Mouse (Mus musculus) small intestine, adult 2 months (tissue): Measurements from ENCODE around the gene Bcl7c. TPM values are rescaled to one million over a fixed set of nuclear protein-coding genes. Genes with fewer than 3 reads are reported as not detected.
A peak's percentile ranks its signal among the peaks of the same experiment; 100 is the strongest.

Experiments
- H3K27ac ChIP-seq: fragments of 200-500 bp; 2 replicates; pipeline ENCODE4 v1.5.1; 2012; ENCODE audit warnings: low read depth, low read length, control low read depth, inconsistent platforms; ENCODE audit not compliant: insufficient read depth
- H3K27me3 ChIP-seq: fragments of 200-500 bp; 2 replicates; pipeline ENCODE4 v1.6.1; 2012; ENCODE audit warnings: mild to moderate bottlenecking, moderate library complexity, low read length, inconsistent platforms; ENCODE audit not compliant: control insufficient read depth, insufficient read depth
- H3K36me3 ChIP-seq: fragments of 200-500 bp; 2 replicates; pipeline ENCODE4 v1.6.1; 2012; ENCODE audit warnings: mild to moderate bottlenecking, low read length, control low read depth, inconsistent platforms; ENCODE audit not compliant: control insufficient read depth, insufficient read depth
- H3K4me1 ChIP-seq: fragments of 200-500 bp; 2 replicates; pipeline ENCODE4 v1.6.1; 2012; ENCODE audit warnings: low read length, inconsistent platforms, mixed read lengths; ENCODE audit not compliant: control insufficient read depth, insufficient read depth, insufficient read length
- H3K4me3 ChIP-seq: fragments of 200-500 bp; 2 replicates; pipeline ENCODE4 v1.5.1; 2012; ENCODE audit warnings: low read depth, mild to moderate bottlenecking, control low read depth, inconsistent platforms, low read length, moderate library complexity
- CTCF ChIP-seq: fragments of 200-500 bp; IDR thresholded peaks from 2 replicates; pipeline ENCODE4 v1.5.1; 2012; ENCODE audit warnings: low read depth, mild to moderate bottlenecking, control low read depth, inconsistent platforms, low read length, moderate library complexity, mixed read lengths; ENCODE audit not compliant: insufficient replicate concordance, insufficient read length; ENCODE audit errors: extremely low read depth
- POLR2A ChIP-seq: fragments of 200-500 bp; IDR thresholded peaks from 2 replicates; pipeline ENCODE4 v1.6.1; 2012; ENCODE audit warnings: low read depth, mild to moderate bottlenecking, control low read depth, inconsistent platforms, low read length, moderate library complexity
- WGBS: fragments of 180-500 bp; shearing (Covaris S2); methylation state at CpG from one replicate; pipeline ENCODE4 v1.1.7; 2018; 5-methylcytosine and 5-hydroxymethylcytosine counted together
- polyA plus RNA-seq: library from polyadenylated mRNA; depleted of rRNA; stranded (reverse); fragments of >200 nt; gene quantifications from 2 replicates; pipeline ENCODE4 v1.2.3, GENCODE M21; 2012

Bcl7c gene
- polyA plus RNA-seq, 1 experiment = 24.6 TPM

GRCm38 (mm10) chr7:127671880-127672774 is 36.6 kb downstream of the Bcl7c start:
- Histone ChIP-seq H3K36me3 (no peaks in the 10 kb centered on the region), H3K4me3 (peak overlapping the region; percentile 21; the same call in 1 of the 2 replicates), H3K27me3 (no peaks in the 10 kb centered on the region), H3K4me1 (peaks cover 22% of the 10 kb centered on the region), H3K27ac (peak overlapping the region; percentile 100)
- 20% methylated on average over 11 of the region's 11 CpGs for WGBS
- no peak for TF ChIP-seq CTCF
- TF ChIP-seq POLR2A = no peak

DNA sequence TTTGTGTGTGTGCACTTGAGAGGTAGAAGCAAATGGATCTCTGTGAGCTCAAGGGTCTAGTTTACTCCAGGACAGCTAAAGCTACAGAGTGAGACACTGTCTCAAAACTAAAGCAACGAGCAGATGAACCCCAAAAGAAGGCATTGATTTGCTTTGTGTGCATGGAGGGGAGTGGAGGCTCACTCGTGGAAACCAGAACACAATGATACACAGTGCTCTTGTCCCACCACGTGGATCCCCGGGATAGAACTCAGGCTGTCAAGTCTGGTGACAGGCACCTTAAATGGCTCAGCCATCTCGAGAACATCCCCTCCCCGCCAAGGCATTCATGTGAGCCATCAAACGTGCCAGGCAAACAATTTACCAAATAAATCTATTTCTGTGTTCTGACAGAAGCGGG is 41.6 kb downstream of the Bcl7c start:
- TF ChIP-seq POLR2A (no peak), CTCF (no peak)
- H3K27ac ChIP-seq = no peak overlapping the region
- no peaks in the 10 kb centered on the region for H3K36me3 ChIP-seq
- WGBS = 84% methylated on average over 8 of the region's 8 CpGs
- no peaks in the 10 kb centered on the region for H3K27me3 ChIP-seq
- H3K4me1 ChIP-seq = peaks cover 21% of the 10 kb centered on the region; the same call in 1 of the 2 replicates
- no peak overlapping the region for H3K4me3 ChIP-seq

DNA sequence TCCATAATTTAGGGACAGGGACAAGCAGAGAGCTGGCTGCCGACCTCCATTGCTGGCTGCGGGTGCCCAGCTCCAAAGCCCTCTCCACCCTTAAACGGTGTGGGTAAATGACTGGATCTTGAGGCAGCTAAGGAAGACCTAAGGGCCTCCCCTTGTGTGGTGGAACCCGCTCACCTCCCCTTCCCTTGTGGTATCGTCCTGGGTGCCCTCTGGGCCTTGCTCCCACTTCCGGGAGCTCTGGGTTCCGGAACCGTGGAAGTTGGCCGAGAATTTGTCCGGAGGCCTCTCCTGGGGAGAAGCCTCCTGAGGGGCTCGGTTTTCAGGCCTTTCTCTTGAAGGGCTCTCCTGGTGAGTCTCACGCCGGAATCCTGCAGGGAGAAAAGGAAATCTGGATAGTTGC is 42.1 kb downstream of the Bcl7c start:
- peaks cover 17% of the 10 kb centered on the region for H3K4me1 ChIP-seq
- H3K4me3 ChIP-seq = no peak overlapping the region
- no peaks in the 10 kb centered on the region for H3K27me3 ChIP-seq
- 94% methylated on average over 13 of the region's 13 CpGs for WGBS
- no peak overlapping the region for H3K27ac ChIP-seq
- TF ChIP-seq CTCF = no peak
- TF ChIP-seq POLR2A = no peak
- no peaks in the 10 kb centered on the region for H3K36me3 ChIP-seq

DNA sequence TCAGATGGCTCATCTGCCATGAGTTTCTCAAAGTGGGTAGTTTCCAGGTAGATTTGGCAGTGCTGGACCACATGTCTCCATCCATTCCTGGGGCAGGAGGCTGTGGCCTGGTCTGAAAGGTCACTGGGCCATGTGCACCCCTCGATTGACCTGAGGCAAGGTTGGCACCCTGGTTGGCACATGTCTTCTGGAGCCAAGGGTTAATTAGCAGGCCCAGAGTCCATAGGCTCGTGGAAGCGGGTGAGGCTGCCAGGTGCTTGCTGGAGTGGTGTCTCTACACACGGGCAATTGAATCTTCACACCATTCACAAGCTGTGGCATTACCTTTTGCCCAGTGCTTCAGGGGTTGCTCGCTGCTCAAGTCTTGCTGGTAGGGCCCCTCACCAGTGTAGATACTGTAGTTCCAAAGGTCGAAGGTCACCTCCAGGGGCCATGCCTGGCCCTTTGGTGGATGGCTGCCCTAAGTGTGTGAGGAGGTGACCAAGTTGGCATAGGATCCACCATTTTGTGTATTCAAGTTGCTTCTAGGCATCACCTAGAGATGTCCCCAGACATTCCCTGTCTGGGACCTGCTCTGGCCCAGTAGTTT is 42.6 kb downstream of the Bcl7c start:
- Histone ChIP-seq H3K4me1 (peaks cover 14% of the 10 kb centered on the region), H3K36me3 (no peaks in the 10 kb centered on the region), H3K27ac (no peak overlapping the region)

GRCm38 (mm10) chr7:127662926-127663325 is 45.8 kb downstream of the Bcl7c start:
- Histone ChIP-seq H3K36me3 (no peaks in the 10 kb centered on the region), H3K27ac (no peak overlapping the region), H3K27me3 (no peaks in the 10 kb centered on the region), H3K4me1 (peaks cover 10% of the 10 kb centered on the region), H3K4me3 (no peak overlapping the region)
- 76% methylated on average over 6 of the region's 6 CpGs for WGBS
- no peak for TF ChIP-seq POLR2A
- TF ChIP-seq CTCF = no peak

More for the DNA sequence above, 42.6 kb downstream of the Bcl7c start:
- 44% methylated on average over 6 of the region's 6 CpGs for WGBS
- Histone ChIP-seq H3K4me3 (no peak overlapping the region), H3K27me3 (no peaks in the 10 kb centered on the region)
- TF ChIP-seq CTCF (no peak), POLR2A (no peak)

- no peak for TF ChIP-seq POLR2A
- TF ChIP-seq CTCF = no peak
- H3K4me3 ChIP-seq = peak overlapping the region; percentile 11; the same call in 1 of the 2 replicates
- 78% methylated on average over 6 of the region's 6 CpGs for WGBS
- H3K27me3 ChIP-seq = no peaks in the 10 kb centered on the region
- peaks cover 10% of the 10 kb centered on the region for H3K4me1 ChIP-seq
- H3K27ac ChIP-seq = no peak overlapping the region
- H3K36me3 ChIP-seq = no peaks in the 10 kb centered on the region
These were observed 46.9 kb downstream of the Bcl7c start for GRCm38 (mm10) chr7:127661833-127662232.

DNA sequence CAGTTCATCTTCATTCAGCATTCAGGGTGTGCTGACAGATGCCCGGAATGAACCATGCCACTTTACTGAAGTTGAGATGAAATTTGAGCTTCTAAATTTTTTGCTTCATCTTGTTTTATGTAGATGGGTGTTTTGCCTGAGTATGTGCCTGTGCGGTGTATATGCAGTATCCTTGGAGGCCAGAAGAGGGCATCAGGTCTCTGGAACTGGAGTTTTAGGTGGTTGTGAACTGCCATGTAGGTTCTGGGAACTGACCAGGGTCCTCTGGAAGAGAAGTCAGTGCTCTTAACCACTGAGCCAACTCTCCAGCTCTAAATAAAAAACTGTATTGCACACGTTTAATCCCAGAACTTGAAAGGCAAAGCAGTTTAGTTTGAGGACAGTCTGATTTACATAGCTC is 47.9 kb downstream of the Bcl7c start:
- H3K4me3 ChIP-seq = no peak overlapping the region
- H3K4me1 ChIP-seq = peaks cover 3% of the 10 kb centered on the region
- TF ChIP-seq POLR2A = no peak
- TF ChIP-seq CTCF = no peak
- 96% methylated on average over 3 of the region's 3 CpGs for WGBS
- H3K27ac ChIP-seq = no peak overlapping the region
- H3K36me3 ChIP-seq = no peaks in the 10 kb centered on the region
- H3K27me3 ChIP-seq = no peaks in the 10 kb centered on the region

DNA sequence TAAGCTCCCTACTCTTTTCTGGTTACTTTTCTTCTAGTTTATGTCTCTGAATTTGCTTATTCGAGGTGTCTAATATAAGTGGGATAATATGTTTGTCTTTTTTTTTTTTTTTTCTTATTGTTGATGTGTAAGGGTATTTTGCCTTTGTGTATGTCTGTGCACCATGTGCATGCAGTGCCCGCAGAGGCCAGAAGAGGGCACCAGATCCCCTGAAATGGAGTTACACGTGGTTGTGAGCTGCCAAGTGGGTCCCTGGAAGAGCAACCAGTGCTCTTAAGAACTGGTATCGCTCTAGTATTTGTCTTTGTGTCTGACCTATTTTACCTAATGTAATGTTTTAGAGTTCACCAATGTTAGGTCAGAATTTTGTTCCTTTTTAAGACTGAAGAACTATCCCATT is 51.8 kb downstream of the Bcl7c start:
- Histone ChIP-seq H3K27ac (no peak overlapping the region), H3K27me3 (no peaks in the 10 kb centered on the region), H3K36me3 (no peaks in the 10 kb centered on the region), H3K4me3 (no peak overlapping the region), H3K4me1 (peaks cover 4% of the 10 kb centered on the region)
- WGBS = 23% methylated on average over 4 of the region's 4 CpGs
- TF ChIP-seq POLR2A (no peak), CTCF (peak; percentile 81; the same call in 1 of the 2 replicates)
